Mouse (Mus musculus) CH12.LX (cell line): Measurements from ENCODE around the gene Cabp2. TPM values are rescaled to one million over a fixed set of nuclear protein-coding genes. Genes with fewer than 3 reads are reported as not detected.
"Not testable (repeated sequence)": the region's sequence is repeated elsewhere in the genome, so short reads cannot be mapped to it uniquely, and the experiment has no call there.

Source experiments
- DNase-seq: peaks from one replicate; pipeline ENCODE4 v3.0.0-alpha.2; 2013; ENCODE audit errors: extremely low read depth
- H3K27ac ChIP-seq: 2 replicates; pipeline ENCODE4 v1.5.1; 2012; ENCODE audit warnings: low read depth, mild to moderate bottlenecking, control low read depth, moderate library complexity; ENCODE audit not compliant: insufficient read depth
- H3K27me3 ChIP-seq: replicated peaks from 2 replicates; pipeline ENCODE3; 2012; ENCODE audit warnings: inconsistent platforms
- H3K36me3 ChIP-seq, 2 experiments: replicated peaks in 1 of 2; 2 replicates each; pipeline versions ENCODE3 to v1.6.1; 2012; ENCODE audit warnings: inconsistent platforms in 1 of 2, low read length in 1 of 2, mild to moderate bottlenecking in 1 of 2, mixed read lengths in 1 of 2, moderate library complexity in 1 of 2; ENCODE audit not compliant: control insufficient read depth in 1 of 2, insufficient read depth in 1 of 2
- H3K4me1 ChIP-seq, 2 experiments: 2 replicates each; pipeline ENCODE4 v1.6.1; 2012; ENCODE audit warnings: inconsistent platforms in 1 of 2, moderate library complexity in 1 of 2; ENCODE audit not compliant: insufficient read depth in 2 of 2, control insufficient read depth in 1 of 2
- H3K4me2 ChIP-seq: 2 replicates; pipeline ENCODE4 v1.6.1; 2012; ENCODE audit warnings: low read depth, mild to moderate bottlenecking, control low read depth; ENCODE audit not compliant: poor library complexity, insufficient read depth, severe bottlenecking
- H3K4me3 ChIP-seq, 3 experiments: fragments of 150-350 bp in 1 of 3; sonication (generic) in 1 of 3; replicated peaks in 1 of 3; 2 replicates each; pipeline versions ENCODE3 to v1.5.1; 2011 to 2012; ENCODE audit warnings: low read depth in 2 of 3, low read length in 2 of 3, mild to moderate bottlenecking in 2 of 3, moderate library complexity in 2 of 3, control low read depth in 1 of 3, improper control_type of control experiment in 1 of 3, inconsistent platforms in 1 of 3, mixed read lengths in 1 of 3; ENCODE audit not compliant: poor library complexity in 1 of 3
- H3K79me2 ChIP-seq: replicated peaks from 2 replicates; pipeline ENCODE4 v1.6.1; 2012; ENCODE audit warnings: mild to moderate bottlenecking, moderate library complexity; ENCODE audit not compliant: control insufficient read depth, poor library complexity, insufficient read depth, severe bottlenecking; ENCODE audit errors: extremely low read depth
- H3K9ac ChIP-seq: 2 replicates; pipeline ENCODE4 v1.6.1; 2012; ENCODE audit warnings: low read depth, mild to moderate bottlenecking, control low read depth, moderate library complexity; ENCODE audit not compliant: insufficient read depth
- H3K9me3 ChIP-seq: replicated peaks from 2 replicates; pipeline ENCODE3; 2012; ENCODE audit warnings: low read length, inconsistent platforms, mixed read lengths
- CHD2 ChIP-seq: IDR thresholded peaks from 2 replicates; pipeline ENCODE4 v1.6.1; 2011; ENCODE audit warnings: low read length, improper control_type of control experiment
- CTCF ChIP-seq, 2 experiments: IDR thresholded peaks in 1 of 2; conservative IDR thresholded peaks in 1 of 2; 2 replicates each; pipeline ENCODE4 v1.5.1; 2011 to 2012; ENCODE audit warnings: low read depth in 2 of 2, low read length in 2 of 2, improper control_type of control experiment in 1 of 2, inconsistent platforms in 1 of 2, mild to moderate bottlenecking in 1 of 2, moderate library complexity in 1 of 2
- E2F4 ChIP-seq: IDR thresholded peaks from 2 replicates; pipeline ENCODE4 v1.6.1; 2011; ENCODE audit warnings: low read depth, low read length, improper control_type of control experiment; ENCODE audit not compliant: insufficient replicate concordance
- EP300 ChIP-seq: IDR thresholded peaks from 2 replicates; pipeline ENCODE4 v1.6.1; 2011; ENCODE audit warnings: low read length, improper control_type of control experiment
- ETS1 ChIP-seq: conservative IDR thresholded peaks from 2 replicates; pipeline ENCODE4 v1.6.1; 2012; ENCODE audit warnings: low read depth, mild to moderate bottlenecking, inconsistent platforms, low read length, improper control_type of control experiment, moderate library complexity
- GABPA ChIP-seq: IDR thresholded peaks from 2 replicates; pipeline ENCODE4 v1.6.1; 2012; ENCODE audit warnings: low read depth, low read length, improper control_type of control experiment, inconsistent platforms; ENCODE audit not compliant: insufficient replicate concordance
- IRF4 ChIP-seq: IDR thresholded peaks from 2 replicates; pipeline ENCODE4 v1.6.1; 2014; ENCODE audit warnings: low read depth, mild to moderate bottlenecking, inconsistent platforms, low read length, improper control_type of control experiment
- JUN ChIP-seq: IDR thresholded peaks from 2 replicates; pipeline ENCODE4 v1.6.1; 2011; ENCODE audit warnings: low read depth, mild to moderate bottlenecking, low read length, improper control_type of control experiment, moderate library complexity; ENCODE audit not compliant: insufficient read depth
- JUND ChIP-seq: conservative IDR thresholded peaks from 2 replicates; pipeline ENCODE4 v1.6.1; 2011; ENCODE audit warnings: low read depth, low read length, improper control_type of control experiment
- KAT2A ChIP-seq: IDR thresholded peaks from 2 replicates; pipeline ENCODE4 v1.6.1; 2012; ENCODE audit warnings: low read length, improper control_type of control experiment, inconsistent platforms; ENCODE audit not compliant: insufficient replicate concordance
- MAFK ChIP-seq: IDR thresholded peaks from 2 replicates; pipeline ENCODE4 v1.6.1; 2011; ENCODE audit warnings: low read length, improper control_type of control experiment; ENCODE audit not compliant: insufficient replicate concordance
- MAX ChIP-seq: IDR thresholded peaks from 2 replicates; pipeline ENCODE4 v1.6.1; 2011; ENCODE audit warnings: low read length, improper control_type of control experiment
- MAZ ChIP-seq: IDR thresholded peaks from 2 replicates; pipeline ENCODE4 v1.6.1; 2012; ENCODE audit warnings: low read depth, mild to moderate bottlenecking, inconsistent platforms, low read length, improper control_type of control experiment, moderate library complexity
- MEF2A ChIP-seq: IDR thresholded peaks from 2 replicates; pipeline ENCODE4 v1.6.1; 2014; ENCODE audit warnings: low read depth, mild to moderate bottlenecking, inconsistent platforms, low read length, improper control_type of control experiment, borderline replicate concordance
- MYC ChIP-seq: IDR thresholded peaks from 2 replicates; pipeline ENCODE4 v1.6.1; 2011; ENCODE audit warnings: low read depth, mild to moderate bottlenecking, improper control_type of control experiment, low read length
- NELFE ChIP-seq: IDR thresholded peaks from 2 replicates; pipeline ENCODE4 v1.6.1; 2011; ENCODE audit warnings: low read depth, low read length, improper control_type of control experiment
- POLR2AphosphoS2 ChIP-seq: IDR thresholded peaks from 2 replicates; pipeline ENCODE4 v1.6.1; 2011; ENCODE audit warnings: low read depth, low read length, improper control_type of control experiment
- RCOR1 ChIP-seq: conservative IDR thresholded peaks from 2 replicates; pipeline ENCODE4 v1.6.1; 2012; ENCODE audit warnings: low read depth, mild to moderate bottlenecking, inconsistent platforms, low read length, improper control_type of control experiment
- TBP ChIP-seq: conservative IDR thresholded peaks from 2 replicates; pipeline ENCODE4 v1.6.1; 2011; ENCODE audit warnings: low read depth, low read length, improper control_type of control experiment
- TCF12 ChIP-seq: IDR thresholded peaks from 2 replicates; pipeline ENCODE4 v1.6.1; 2014; ENCODE audit warnings: low read depth, mild to moderate bottlenecking, inconsistent platforms, low read length, improper control_type of control experiment
- UBTF ChIP-seq: IDR thresholded peaks from 2 replicates; pipeline ENCODE4 v1.6.1; 2012; ENCODE audit warnings: low read depth, mild to moderate bottlenecking, inconsistent platforms, low read length, improper control_type of control experiment, moderate library complexity
- USF1 ChIP-seq: IDR thresholded peaks from 2 replicates; pipeline ENCODE4 v1.6.1; 2014; ENCODE audit warnings: low read depth, mild to moderate bottlenecking, inconsistent platforms, low read length, improper control_type of control experiment
- ZC3H11A ChIP-seq: IDR thresholded peaks from 2 replicates; pipeline ENCODE4 v1.6.1; 2012; ENCODE audit warnings: low read depth, mild to moderate bottlenecking, inconsistent platforms, low read length, improper control_type of control experiment
- ZKSCAN1 ChIP-seq: IDR thresholded peaks from 2 replicates; pipeline ENCODE4 v1.6.1; 2012; ENCODE audit warnings: low read depth, inconsistent platforms, low read length, improper control_type of control experiment, borderline replicate concordance
- ZMIZ1 ChIP-seq: IDR thresholded peaks from 2 replicates; pipeline ENCODE4 v1.6.1; 2012; ENCODE audit warnings: low read depth, mild to moderate bottlenecking, inconsistent platforms, low read length, improper control_type of control experiment
- ZNF384 ChIP-seq: IDR thresholded peaks from 2 replicates; pipeline ENCODE4 v1.6.1; 2012; ENCODE audit warnings: low read depth, low read length, improper control_type of control experiment, inconsistent platforms
- dilution Hi-C: fragments of 300-500 bp; cut with MboI; formaldehyde crosslinking; loops from 2 replicates; pipeline ENCODE4 v1.14.3; 2020; ENCODE audit warnings: low sequenced_read_pairs; ENCODE audit not compliant: extremely low pct_unique_long_range_greater_than_20kb, extremely low pct_ligation_motif_present
- in situ Hi-C: fragments of 300-500 bp; cut with MboI; formaldehyde crosslinking; loops from 3 replicates; pipeline ENCODE4 v1.14.3; 2019; ENCODE audit warnings: low sequenced_read_pairs, low pct_ligation_motif_present, low pct_unique_long_range_greater_than_20kb, mixed read lengths
- polyA plus RNA-seq: library from polyadenylated mRNA; unstranded; fragments of >175 nt; gene quantifications from 2 replicates; pipeline ENCODE4 v1.2.1, GENCODE M21; 2012; ENCODE audit warnings: low read depth; ENCODE audit not compliant: insufficient read length
- total RNA-seq, 2 experiments: library from RNA; depleted of rRNA; stranded (reverse); fragments of 300-350 nt in 1 of 2; fragments of >200 nt in 1 of 2; gene quantifications; 2 replicates each; pipeline ENCODE4 v1.2.3; 2012 to 2014

Gene Cabp2
- total and polyA plus RNA-seq, 3 experiments: not detected

DNA sequence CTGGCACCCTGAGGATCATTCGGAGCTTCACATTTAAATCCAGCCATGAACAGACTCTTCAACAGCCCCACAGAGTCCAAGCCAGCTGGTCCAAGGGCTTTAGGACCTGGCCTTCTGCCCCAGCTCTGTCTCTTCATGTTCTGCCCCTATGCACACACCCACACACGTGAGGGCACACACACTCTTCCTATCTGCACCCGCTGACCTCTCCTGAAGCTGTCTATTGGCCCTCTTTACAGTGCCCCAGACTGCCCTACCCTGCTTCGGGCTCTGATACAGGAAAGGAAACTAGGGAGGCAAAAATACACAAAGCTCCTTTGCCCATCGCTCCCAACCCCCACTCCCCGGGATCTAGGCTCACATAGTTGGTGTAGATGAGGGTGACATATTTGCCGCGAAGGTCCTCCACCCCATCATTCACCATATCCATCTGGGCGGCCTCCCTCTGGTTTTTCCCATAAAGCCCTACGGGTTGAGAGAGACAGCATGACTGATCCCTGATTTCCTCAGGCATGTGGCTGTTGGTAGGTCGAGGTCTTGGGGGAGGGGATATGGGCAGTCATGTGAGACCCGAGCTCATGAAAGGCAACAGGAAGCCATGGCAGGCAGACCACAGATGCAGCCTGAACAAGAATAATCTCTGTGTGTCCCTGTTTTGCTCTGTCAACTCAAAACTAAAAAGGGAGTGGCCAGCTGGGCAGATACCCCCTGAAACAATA lies 44.9 kb upstream of the Cabp2 start:
- dilution Hi-C loops (no loop called here), in situ Hi-C loops (no loop called here)
- peak overlapping the region; percentile 43; the same call in 1 of the 2 replicates for H3K9ac ChIP-seq
- no peak overlapping the region for H3K27ac ChIP-seq
- peak; percentile 54 for DNase-seq
- peak overlapping the region; percentile 55 for H3K4me2 ChIP-seq
- H3K36me3 ChIP-seq: peaks cover 4 to 15% of the 10 kb centered on the region in 2 experiments
- no peaks in the 10 kb centered on the region for H3K9me3 ChIP-seq
- H3K4me3 ChIP-seq: peak overlapping the region; percentile 37 to 58 (median 46)
- peaks cover 4% of the 10 kb centered on the region; the same call in 1 of the 2 replicates for H3K79me2 ChIP-seq
- H3K27me3 ChIP-seq: no peaks in the 10 kb centered on the region
- TF ChIP-seq ZMIZ1: no peak
- no peak for TF ChIP-seq RCOR1
- no peak for TF ChIP-seq USF1
- TF ChIP-seq GABPA: no peak
- TF ChIP-seq ETS1: no peak
- TF ChIP-seq ZC3H11A: no peak
- no peak for TF ChIP-seq UBTF
- TF ChIP-seq TCF12: no peak
- TF ChIP-seq MAFK: no peak
- no peak for TF ChIP-seq E2F4
- no peak for TF ChIP-seq EP300
- TF ChIP-seq MAZ: no peak
- peak; percentile 57; the same call in 1 of the 2 replicates for TF ChIP-seq CHD2
- no peak for TF ChIP-seq KAT2A
- TF ChIP-seq MAX: peak; percentile 46
- TF ChIP-seq POLR2AphosphoS2: no peak
- TF ChIP-seq ZNF384: no peak
- TF ChIP-seq JUN: no peak
- no peak for TF ChIP-seq NELFE
- TF ChIP-seq ZKSCAN1: no peak
- TF ChIP-seq TBP: no peak
- TF ChIP-seq MEF2A: no peak
- no peak for TF ChIP-seq IRF4
- TF ChIP-seq JUND: no peak
- no peak for TF ChIP-seq CTCF (conservative IDR thresholded peaks at IDR 0.05 in 1 of 2, IDR thresholded peaks at IDR 0.05 in 1 of 2; ENCODE audit: low read depth in 2 of 2, low read length in 2 of 2)
- peak; percentile 56; the same call in 1 of the 2 replicates for TF ChIP-seq MYC
- peaks cover 10 to 25% of the 10 kb centered on the region in 2 experiments for H3K4me1 ChIP-seq

DNA sequence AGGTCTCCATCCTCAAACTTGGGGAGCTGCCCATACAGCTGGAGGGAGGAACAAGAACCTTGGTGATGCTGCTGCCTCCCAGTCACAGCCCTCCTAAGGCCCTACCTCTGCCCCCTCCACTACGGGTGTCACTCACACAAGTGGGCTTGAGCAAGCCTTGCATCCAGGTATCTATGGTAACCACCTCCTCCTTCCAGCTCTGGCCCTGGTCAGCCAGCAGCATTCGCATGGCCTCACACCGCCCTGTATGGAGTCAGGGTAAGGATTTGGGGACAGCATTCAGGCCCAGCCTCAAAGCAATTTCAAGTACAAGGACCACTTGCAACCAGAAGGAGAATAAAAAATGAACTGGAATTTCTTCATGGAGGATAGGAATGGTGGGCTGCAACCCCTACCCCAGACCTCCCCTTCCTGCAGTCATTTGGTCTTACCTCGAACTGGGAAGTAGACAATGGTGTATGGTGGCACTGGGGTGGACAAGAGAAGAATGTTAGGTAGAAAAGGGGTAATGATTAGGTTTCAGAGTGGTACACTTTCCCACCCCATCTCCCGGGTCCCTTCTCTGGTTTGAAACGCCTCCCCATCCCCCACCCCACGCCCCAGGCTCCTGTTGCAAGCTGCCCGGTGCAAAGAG lies 44.1 kb upstream of the Cabp2 start:
- DNase-seq, H3K79me2 ChIP-seq, H3K9me3 ChIP-seq, dilution Hi-C loops, in situ Hi-C loops, H3K27me3 ChIP-seq: not testable (repeated sequence)
- peak overlapping the region; percentile 76 for H3K9ac ChIP-seq
- peak overlapping the region; percentile 94 for H3K4me2 ChIP-seq
- H3K4me3 ChIP-seq: peak overlapping the region; percentile 70 to 92 (median 76)
- peaks cover 10 to 25% of the 10 kb centered on the region in 2 experiments for H3K4me1 ChIP-seq
- 0 out of 2 replicates have a peak overlapping the region, but pooled peaks have one; percentile 22 for H3K27ac ChIP-seq
- H3K36me3 ChIP-seq: peaks cover 4 to 15% of the 10 kb centered on the region in 2 experiments
